Mouse (Mus musculus): ENCODE results near the gene Sdk1. TPM values are rescaled to one million over a fixed set of nuclear protein-coding genes. Genes with fewer than 3 reads are reported as not detected.

Gene Sdk1
- 1.3 and 1.7 TPM in 2 replicates for polyA plus RNA-seq (2015; fragmentation: Nextera tagmentation; extraction: Ambion mirVana)

DNA sequence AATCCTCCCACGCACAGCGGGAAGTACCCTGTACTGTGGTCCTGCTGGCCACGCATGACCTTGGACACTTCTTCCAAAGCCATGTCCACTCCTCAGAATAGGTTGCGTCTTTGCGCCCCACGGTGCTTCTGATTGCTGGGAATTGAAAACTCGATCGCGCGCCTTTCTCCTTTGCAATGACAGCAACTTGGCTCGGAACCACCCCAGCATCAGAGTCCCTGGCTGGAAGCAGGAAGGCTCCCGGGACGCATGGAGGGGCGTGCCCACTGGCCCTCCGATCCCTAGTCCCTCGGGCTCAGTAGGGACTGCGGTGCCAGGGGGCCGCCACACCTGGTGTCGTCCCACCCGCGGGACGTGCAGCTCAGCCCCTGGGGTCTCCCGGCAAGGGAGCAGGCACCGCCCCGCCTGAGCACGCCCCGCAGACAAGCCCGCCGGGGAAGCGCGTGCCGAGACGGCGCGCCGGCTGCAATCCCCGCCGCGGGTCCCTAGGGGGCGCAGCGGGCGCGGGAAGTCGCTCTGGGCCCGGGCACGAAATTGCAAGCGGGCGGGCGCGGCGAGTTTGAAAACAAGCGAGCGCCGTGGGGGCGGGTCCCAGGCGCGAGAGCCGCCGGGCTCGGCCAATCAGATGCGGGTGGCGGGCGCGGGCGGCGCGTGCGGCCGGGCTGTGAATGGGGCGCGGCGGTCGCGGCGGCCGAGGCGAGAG, at the start of gene Sdk1:
Gene Sdk1, plus strand, starts transcription at position 650 of the 703 bp plus-strand sequence.
- ATAC-seq (replicated peaks; ENCODE audit: extremely low read depth, insufficient read depth, low FRiP score), result peak; percentile 95
- Histone ChIP-seq H3K36me3 (ENCODE audit: control insufficient read depth, insufficient read depth) (no peaks in the 10 kb centered on the region), H3K27ac (ENCODE audit: low read length) (peak within 1 kb of the TSS; percentile 58), H3K27me3 (ENCODE audit: control insufficient read depth, insufficient read depth, low read length) (peaks cover 11% of the 10 kb centered on the region), H3K4me2 (ENCODE audit: low read depth, low read length) (peak within 1 kb of the TSS; percentile 94), H3K4me1 (ENCODE audit: control insufficient read depth, insufficient read depth, low read length) (peaks cover 30% of the 10 kb centered on the region), H3K9me3 (replicated peaks; ENCODE audit: control insufficient read depth, low read length) (no peaks in the 10 kb centered on the region), H3K9ac (ENCODE audit: low read length) (peak within 1 kb of the TSS; percentile 81), H3K4me3 (ENCODE audit: low read length) (peak within 1 kb of the TSS; percentile 67)
- under 1% methylated on average over 77 of the region's 77 CpGs for WGBS

DNA sequence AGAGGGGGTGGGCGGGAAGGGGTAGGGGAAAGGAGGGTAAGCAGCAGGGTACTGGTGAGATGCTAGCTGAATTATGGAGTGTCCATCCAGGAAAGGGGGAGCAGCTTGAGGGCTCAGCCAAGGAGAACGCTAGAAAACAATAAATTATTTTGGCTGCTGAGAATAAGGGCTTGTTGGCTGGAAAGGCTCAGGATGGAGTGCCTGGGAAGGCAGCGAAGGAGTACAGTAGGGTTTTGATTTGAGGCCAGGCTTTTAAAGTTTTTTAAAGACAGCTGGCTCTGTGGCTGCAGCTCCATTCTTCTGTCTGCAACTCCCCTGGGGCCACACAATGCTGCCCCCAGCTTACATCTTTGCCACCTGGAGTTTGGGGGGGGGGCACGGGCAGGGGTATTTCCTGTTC, 44.0 kb upstream of the Sdk1 start:
- H3K27ac ChIP-seq (ENCODE audit: low read length), result no peak overlapping the region
- H3K9me3 ChIP-seq (replicated peaks; ENCODE audit: control insufficient read depth, low read length), result no peaks in the 10 kb centered on the region
- H3K27me3 ChIP-seq (ENCODE audit: control insufficient read depth, insufficient read depth, low read length), result no peaks in the 10 kb centered on the region
- 48% methylated on average over 4 of the region's 4 CpGs for WGBS
- no peaks in the 10 kb centered on the region for H3K36me3 ChIP-seq (ENCODE audit: control insufficient read depth, insufficient read depth)
- H3K4me1 ChIP-seq (ENCODE audit: control insufficient read depth, insufficient read depth, low read length), result no peaks in the 10 kb centered on the region
- ATAC-seq (replicated peaks; ENCODE audit: extremely low read depth, insufficient read depth, low FRiP score), result no peak
- H3K4me3 ChIP-seq (ENCODE audit: low read length), result no peak overlapping the region
- H3K4me2 ChIP-seq (ENCODE audit: low read depth, low read length), result no peak overlapping the region
- no peak overlapping the region for H3K9ac ChIP-seq (ENCODE audit: low read length)

DNA sequence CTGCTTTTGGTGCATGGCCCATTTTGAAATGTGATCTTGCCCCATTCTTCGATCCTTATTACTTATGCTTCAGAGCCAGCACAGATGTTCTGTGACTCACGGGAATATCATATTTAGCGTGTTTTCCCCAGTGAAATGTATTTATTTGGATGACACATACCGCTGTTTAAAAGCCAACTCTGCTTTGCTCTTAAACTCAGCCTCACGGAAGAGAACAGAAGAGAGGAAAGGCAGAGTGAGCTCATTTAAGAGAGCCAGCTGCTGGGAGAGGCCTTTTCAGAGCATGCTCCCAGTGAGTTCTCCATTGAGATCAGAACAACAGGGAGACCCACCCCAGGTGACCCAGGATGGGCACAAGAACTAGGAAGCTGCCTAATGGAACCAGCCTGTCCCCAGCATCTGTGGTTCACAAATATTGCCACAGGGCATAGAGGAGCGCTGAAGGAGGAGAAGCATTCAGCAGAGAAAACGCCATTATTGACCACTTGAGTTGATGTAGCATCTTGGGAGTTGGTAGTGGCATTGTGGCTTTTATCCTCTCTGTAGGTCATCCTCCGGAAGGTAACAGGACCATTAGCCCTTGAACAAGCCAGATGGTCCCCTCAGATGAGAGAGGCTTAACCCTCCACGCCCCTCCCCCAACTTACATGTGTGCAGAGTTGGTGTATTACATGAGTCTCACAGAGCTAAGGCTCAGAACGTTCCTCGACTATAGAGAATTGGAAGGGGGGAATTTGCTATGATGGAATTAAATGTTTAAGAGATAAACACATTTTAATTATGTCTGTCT, 38.8 kb upstream of the Sdk1 start:
- Histone ChIP-seq H3K4me2 (ENCODE audit: low read depth, low read length) (no peak overlapping the region), H3K4me3 (ENCODE audit: low read length) (no peak overlapping the region), H3K9ac (ENCODE audit: low read length) (no peak overlapping the region), H3K27me3 (ENCODE audit: control insufficient read depth, insufficient read depth, low read length) (no peaks in the 10 kb centered on the region), H3K9me3 (replicated peaks; ENCODE audit: control insufficient read depth, low read length) (no peaks in the 10 kb centered on the region), H3K27ac (ENCODE audit: low read length) (no peak overlapping the region), H3K36me3 (ENCODE audit: control insufficient read depth, insufficient read depth) (no peaks in the 10 kb centered on the region), H3K4me1 (ENCODE audit: control insufficient read depth, insufficient read depth, low read length) (no peaks in the 10 kb centered on the region)
- 82% methylated on average over 11 of the region's 11 CpGs for WGBS
- no peak for ATAC-seq (replicated peaks; ENCODE audit: extremely low read depth, insufficient read depth, low FRiP score)

DNA sequence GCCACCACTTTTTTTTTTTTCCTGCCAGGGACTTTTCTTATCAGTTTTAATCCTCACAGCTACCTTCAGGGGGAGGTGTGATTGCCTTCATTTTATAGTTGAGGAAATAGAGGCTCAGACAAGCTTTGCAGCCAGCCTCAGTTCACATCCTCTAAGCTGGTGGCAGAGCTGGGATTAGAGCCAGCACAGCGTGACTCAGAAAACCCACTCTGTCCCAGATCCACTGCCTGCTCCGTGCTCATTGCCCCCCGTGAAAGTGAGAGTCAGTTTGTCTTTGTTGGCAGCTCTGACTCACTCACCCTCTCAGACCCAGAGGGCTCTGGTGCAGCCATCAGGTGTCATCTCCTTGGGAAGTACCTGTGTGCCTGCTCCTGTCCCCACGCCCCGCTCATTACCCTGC, 34.2 kb upstream of the Sdk1 start:
- H3K4me3 ChIP-seq (ENCODE audit: low read length), result no peak overlapping the region
- 48% methylated on average over 5 of the region's 5 CpGs for whole genome bisulfite sequencing
- no peaks in the 10 kb centered on the region for H3K4me1 ChIP-seq (ENCODE audit: control insufficient read depth, insufficient read depth, low read length)
- no peaks in the 10 kb centered on the region for H3K9me3 ChIP-seq (replicated peaks; ENCODE audit: control insufficient read depth, low read length)
- H3K27ac ChIP-seq (ENCODE audit: low read length), result no peak overlapping the region
- no peak overlapping the region for H3K4me2 ChIP-seq (ENCODE audit: low read depth, low read length)
- ATAC-seq (replicated peaks; ENCODE audit: extremely low read depth, insufficient read depth, low FRiP score), result no peak
- no peak overlapping the region for H3K9ac ChIP-seq (ENCODE audit: low read length)
- H3K27me3 ChIP-seq (ENCODE audit: control insufficient read depth, insufficient read depth, low read length), result no peaks in the 10 kb centered on the region
- no peaks in the 10 kb centered on the region for H3K36me3 ChIP-seq (ENCODE audit: control insufficient read depth, insufficient read depth)

DNA sequence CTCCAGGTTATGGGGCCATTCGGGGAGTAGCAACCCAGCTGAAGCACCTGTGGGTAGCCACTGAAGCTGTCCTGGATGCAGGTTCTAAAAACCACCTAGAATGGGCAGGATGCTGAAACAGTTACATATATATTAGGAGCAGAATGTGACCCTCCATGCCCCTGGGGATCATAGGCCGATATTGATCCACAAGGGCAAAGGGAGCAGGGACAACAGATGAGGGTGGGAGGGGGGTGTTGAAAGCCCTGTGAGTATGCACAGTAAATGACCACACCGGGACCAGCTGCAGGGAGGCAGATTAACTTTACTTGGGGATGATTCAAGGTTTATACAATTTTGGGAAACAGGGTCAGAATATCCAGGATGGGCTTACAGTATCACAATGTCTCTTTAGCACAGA, 16.0 kb upstream of the Sdk1 start:
- H3K9ac ChIP-seq (ENCODE audit: low read length), result no peak overlapping the region
- H3K27ac ChIP-seq (ENCODE audit: low read length), result no peak overlapping the region
- H3K27me3 ChIP-seq (ENCODE audit: control insufficient read depth, insufficient read depth, low read length), result no peaks in the 10 kb centered on the region
- no peak overlapping the region for H3K4me3 ChIP-seq (ENCODE audit: low read length)
- no peaks in the 10 kb centered on the region for H3K36me3 ChIP-seq (ENCODE audit: control insufficient read depth, insufficient read depth)
- no peaks in the 10 kb centered on the region for H3K9me3 ChIP-seq (replicated peaks; ENCODE audit: control insufficient read depth, low read length)
- 55% methylated on average over 3 of the region's 3 CpGs for WGBS
- ATAC-seq (replicated peaks; ENCODE audit: extremely low read depth, insufficient read depth, low FRiP score), result no peak
- 0 out of 2 replicates have a peak, but pooled peaks cover 2% of the 10 kb centered on the region for H3K4me1 ChIP-seq (ENCODE audit: control insufficient read depth, insufficient read depth, low read length)
- no peak overlapping the region for H3K4me2 ChIP-seq (ENCODE audit: low read depth, low read length)

DNA sequence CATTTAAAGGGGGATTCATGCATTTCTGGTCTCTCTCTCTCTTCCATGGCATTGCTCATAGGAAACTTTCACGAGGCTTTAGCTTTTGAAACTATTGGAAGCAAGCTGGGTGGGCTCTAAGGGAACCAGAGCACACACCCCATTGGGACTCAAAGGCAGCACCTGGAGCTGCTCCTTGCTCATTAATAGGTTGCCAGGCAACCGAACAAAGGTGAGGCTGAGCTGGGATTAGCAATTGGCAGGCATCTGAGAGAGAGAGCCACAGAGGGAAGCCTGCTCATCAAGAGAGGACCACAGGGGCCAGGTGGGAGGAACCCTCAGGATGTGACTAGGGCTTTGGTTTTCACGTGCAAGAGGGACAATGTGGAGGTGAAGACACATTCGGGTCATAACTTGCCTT, 7.0 kb upstream of the Sdk1 start:
- H3K36me3 ChIP-seq (ENCODE audit: control insufficient read depth, insufficient read depth), result no peaks in the 10 kb centered on the region
- H3K4me2 ChIP-seq (ENCODE audit: low read depth, low read length), result no peak overlapping the region
- H3K4me1 ChIP-seq (ENCODE audit: control insufficient read depth, insufficient read depth, low read length), result no peaks in the 10 kb centered on the region
- H3K9ac ChIP-seq (ENCODE audit: low read length), result no peak overlapping the region
- no peak overlapping the region for H3K4me3 ChIP-seq (ENCODE audit: low read length)
- ATAC-seq (replicated peaks; ENCODE audit: extremely low read depth, insufficient read depth, low FRiP score), result no peak
- no peaks in the 10 kb centered on the region; the same call in 1 of the 2 replicates for H3K27me3 ChIP-seq (ENCODE audit: control insufficient read depth, insufficient read depth, low read length)
- 0 out of 2 replicates have a peak, but pooled peaks cover 3% of the 10 kb centered on the region for H3K9me3 ChIP-seq (replicated peaks; ENCODE audit: control insufficient read depth, low read length)
- H3K27ac ChIP-seq (ENCODE audit: low read length), result no peak overlapping the region
- 41% methylated on average over 4 of the region's 4 CpGs for WGBS

DNA sequence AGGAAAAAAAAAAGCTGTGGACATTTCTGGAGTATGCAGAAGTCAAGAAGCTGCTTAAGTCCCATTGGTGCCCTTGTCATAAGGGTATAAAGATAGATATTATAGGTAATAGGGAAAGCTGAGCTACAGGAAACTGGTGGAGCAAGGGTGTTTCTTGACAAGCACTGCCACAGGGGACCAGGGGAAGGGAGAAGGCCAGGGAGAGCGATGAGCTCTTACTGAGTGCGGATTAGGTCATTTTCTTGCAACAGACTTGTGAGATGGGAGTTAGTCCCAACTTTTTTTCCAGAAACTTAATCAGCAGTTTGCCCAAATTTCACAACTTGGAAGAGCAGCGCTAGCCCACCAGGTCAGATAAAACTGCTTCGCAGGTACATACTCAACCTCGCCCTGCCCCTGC, 1.9 kb upstream of the Sdk1 start:
- no peak for ATAC-seq (replicated peaks; ENCODE audit: extremely low read depth, insufficient read depth, low FRiP score)
- peaks cover 8% of the 10 kb centered on the region for H3K27me3 ChIP-seq (ENCODE audit: control insufficient read depth, insufficient read depth, low read length)
- no peak overlapping the region for H3K4me2 ChIP-seq (ENCODE audit: low read depth, low read length)
- no peaks in the 10 kb centered on the region for H3K9me3 ChIP-seq (replicated peaks; ENCODE audit: control insufficient read depth, low read length)
- no peak overlapping the region for H3K4me3 ChIP-seq (ENCODE audit: low read length)
- 35% methylated on average over 5 of the region's 5 CpGs for WGBS
- H3K36me3 ChIP-seq (ENCODE audit: control insufficient read depth, insufficient read depth), result no peaks in the 10 kb centered on the region
- H3K27ac ChIP-seq (ENCODE audit: low read length), result no peak overlapping the region
- peaks cover 27% of the 10 kb centered on the region for H3K4me1 ChIP-seq (ENCODE audit: control insufficient read depth, insufficient read depth, low read length)
- no peak overlapping the region for H3K9ac ChIP-seq (ENCODE audit: low read length)

DNA sequence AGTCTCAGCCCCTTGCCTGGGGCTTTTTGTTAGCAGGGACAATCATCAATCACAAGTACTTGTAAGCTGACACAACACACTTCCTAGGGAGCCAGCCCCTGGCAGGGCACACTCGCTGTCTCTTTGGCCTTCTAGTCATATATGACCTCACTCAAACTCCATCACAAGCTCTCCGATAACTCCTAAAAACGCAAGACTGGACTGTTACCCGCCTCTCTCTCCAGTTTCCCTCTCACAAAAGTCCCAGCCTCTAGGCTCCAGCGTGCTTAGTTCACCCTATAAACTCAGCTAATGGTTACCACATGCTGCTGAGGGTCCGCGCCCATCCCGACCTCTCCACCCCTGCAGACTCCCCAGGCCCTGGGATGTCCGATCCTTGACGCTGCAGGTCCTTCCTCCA, 849 bp upstream of the Sdk1 start:
- no peaks in the 10 kb centered on the region for H3K36me3 ChIP-seq (ENCODE audit: control insufficient read depth, insufficient read depth)
- peak overlapping the region; percentile 67 for H3K4me3 ChIP-seq (ENCODE audit: low read length)
- peak overlapping the region; percentile 94 for H3K4me2 ChIP-seq (ENCODE audit: low read depth, low read length)
- peak; percentile 13; the same call in 1 of the 2 replicates for ATAC-seq (replicated peaks; ENCODE audit: extremely low read depth, insufficient read depth, low FRiP score)
- WGBS, result 1% methylated on average over 10 of the region's 10 CpGs
- H3K9ac ChIP-seq (ENCODE audit: low read length), result peak overlapping the region; percentile 76
- no peak overlapping the region for H3K27ac ChIP-seq (ENCODE audit: low read length)
- peaks cover 9% of the 10 kb centered on the region for H3K27me3 ChIP-seq (ENCODE audit: control insufficient read depth, insufficient read depth, low read length)
- H3K9me3 ChIP-seq (replicated peaks; ENCODE audit: control insufficient read depth, low read length), result no peaks in the 10 kb centered on the region
- H3K4me1 ChIP-seq (ENCODE audit: control insufficient read depth, insufficient read depth, low read length), result peaks cover 30% of the 10 kb centered on the region

All from heart, embryonic 16.5 days (tissue).